Mouse (Mus musculus) left cerebral cortex, adult 2 months (tissue): ENCODE data around the gene Acot7. TPM values are rescaled to one million over a fixed set of nuclear protein-coding genes. Genes with fewer than 3 reads are reported as not detected.

Source experiments
- DNase-seq, 2 experiments: peaks; one replicate each; pipeline ENCODE4 v3.0.0; 2021 to 2022; ENCODE audit warnings: low spot score in 2 of 2, mixed read lengths in 1 of 2; ENCODE audit errors: extremely low spot score in 1 of 2
- H3K27ac ChIP-seq: fragments of 200-600 bp; 2 replicates; pipeline ENCODE4 v1.8.1; 2022
- H3K4me3 ChIP-seq: fragments of 200-600 bp; 2 replicates; pipeline ENCODE4 v1.8.1; 2022
- CTCF ChIP-seq: fragments of 200-600 bp; IDR thresholded peaks from 2 replicates; pipeline ENCODE4 v1.8.1; 2022; ENCODE audit warnings: antibody characterized with exemption, mild to moderate bottlenecking, moderate library complexity
- intact Hi-C: fragments of 180-260 bp; cut with DNase I; formaldehyde crosslinking; loops from one replicate; pipeline ENCODE4 v1.15.1; 2025
- total RNA-seq, 2 experiments: library from RNA; stranded (reverse); gene quantifications; 2 replicates each; pipeline ENCODE4 v1.2.3; 2021

The Acot7 gene
- total RNA-seq, 2 experiments from 2014 or later, result 300 to 307 TPM

DNA sequence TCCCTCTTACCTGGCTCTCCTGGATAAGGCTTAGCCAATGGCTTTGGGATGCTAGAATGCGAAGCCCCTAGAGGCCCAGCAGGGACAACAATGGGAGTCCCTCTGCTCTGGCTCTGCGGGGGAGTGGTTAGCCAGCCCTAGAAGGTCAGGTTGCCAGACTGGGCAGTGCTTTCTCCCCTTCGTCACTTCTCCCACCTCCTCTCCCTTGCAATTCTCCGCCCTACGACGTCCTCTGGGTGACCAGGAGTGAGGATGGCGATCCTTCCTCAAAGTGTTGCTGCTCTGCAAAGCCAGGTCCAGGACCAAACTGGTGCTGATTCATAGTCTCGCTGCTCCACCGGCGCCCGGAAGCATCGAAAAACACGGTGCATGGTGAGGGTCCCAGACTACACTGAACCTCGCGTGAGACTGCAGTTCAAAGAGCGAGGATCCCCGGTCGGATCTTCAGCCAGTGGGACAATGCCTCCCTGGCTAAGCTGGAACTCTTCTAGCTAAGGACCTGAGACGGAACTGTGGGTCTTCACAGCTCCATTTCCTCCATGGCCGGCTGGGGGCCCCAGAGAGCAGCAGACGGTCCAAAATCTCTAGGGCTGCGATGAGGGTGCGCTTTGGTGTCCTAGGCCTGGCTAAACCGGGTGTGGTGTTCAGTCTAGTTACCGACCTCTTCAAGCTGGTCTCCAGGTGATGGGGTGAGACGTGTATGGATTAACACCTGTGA lies 140.7 kb downstream of the Acot7 start, which contains the start of gene Rnf207:
TSS of gene Rnf207 (minus strand) at position 477 of the 718 bp plus-strand sequence.
- Histone ChIP-seq H3K27ac (no peak within 1 kb of the TSS), H3K4me3 (peak within 1 kb of the TSS; percentile 31; the same call in 1 of the 2 replicates)
- intact Hi-C loops, result no loop called here
- peak; percentile 49 to 58 for DNase-seq
- peak; percentile 68 for TF ChIP-seq CTCF

Other genes with a start within 250 kb of the Acot7 start
- 10 to 100 TPM; 61.8 to 66.6 TPM for gene Dnajc11, start 244.4 kb upstream of the Acot7 start, total RNA-seq
- 10 to 100 TPM; 19.2 to 20.7 TPM for gene Thap3, start 189.1 kb upstream of the Acot7 start, total RNA-seq
- gene Phf13, start 181.9 kb upstream of the Acot7 start, total RNA-seq, result 10 to 100 TPM; 18.9 to 19.6 TPM
- 10 to 100 TPM; 18.5 to 19.3 TPM for gene Klhl21, start 169.3 kb upstream of the Acot7 start, total RNA-seq
- 10 to 100 TPM; 13.6 to 13.9 TPM for gene Zbtb48, start 150.5 kb upstream of the Acot7 start, total RNA-seq
- gene Tas1r1, start 139.6 kb upstream of the Acot7 start, total RNA-seq, result under 1 TPM; 0.49 to 0.95 TPM
- gene Nol9, start 138.8 kb upstream of the Acot7 start, total RNA-seq, result 10 to 100 TPM; 18.2 to 19.2 TPM
- gene Plekhg5, start 105.6 kb upstream of the Acot7 start, total RNA-seq, result 100 to 1,000 TPM in 1 of 2 experiments, 10 to 100 TPM in 1; 89.1 to 101 TPM
- 10 to 100 TPM; 16.4 to 28.6 TPM for gene Tnfrsf25, start 62.2 kb upstream of the Acot7 start, total RNA-seq
- gene Espn, start 25.8 kb upstream of the Acot7 start, total RNA-seq, result 1 to 10 TPM; 2.1 to 2.6 TPM
- not detected for gene Hes2, start 19.3 kb upstream of the Acot7 start, total RNA-seq
- gene Gpr153, start 96.1 kb downstream of the Acot7 start, total RNA-seq, result 10 to 100 TPM; 29.6 to 35.9 TPM
- gene Hes3, start 113.5 kb downstream of the Acot7 start, total RNA-seq, result under 1 TPM; 0.30 to 0.32 TPM
- gene Icmt, start 119.1 kb downstream of the Acot7 start, total RNA-seq, result 10 to 100 TPM; 49.8 to 54.3 TPM
- 10 to 100 TPM; 17.0 to 18.6 TPM for gene Rnf207, start 140.9 kb downstream of the Acot7 start, total RNA-seq
- gene Rpl22, start 147.6 kb downstream of the Acot7 start, total RNA-seq, result 100 to 1,000 TPM; 171 to 172 TPM
- gene Chd5, start 160.5 kb downstream of the Acot7 start, total RNA-seq, result 100 to 1,000 TPM; 176 to 194 TPM